Mouse (Mus musculus) R1 (cell line): ENCODE measurements around the gene Fgfr2.
A peak's percentile ranks its signal among the peaks of the same experiment; 100 is the strongest.

Experiments
- DNase-seq: peaks from one replicate; pipeline ENCODE4 v3.0.0-alpha.2; 2018; ENCODE audit warnings: low read depth, low spot score

Fgfr2 gene

GRCm38 (mm10) chr7:132106891-132107290 lies 1016.3 kb downstream of the Fgfr2 start:
- DNase-seq = no peak

- DNase-seq = peak; percentile 60
Observed at GRCm38 (mm10) chr7:132105326-132105725, 1017.8 kb downstream of the Fgfr2 start.

- DNase-seq = no peak
Observed at GRCm38 (mm10) chr7:132098441-132098840, 1024.7 kb downstream of the Fgfr2 start.

- DNase-seq = no peak
Observed at GRCm38 (mm10) chr7:132094666-132095065, 1028.5 kb downstream of the Fgfr2 start.

- no peak for DNase-seq
Observed at GRCm38 (mm10) chr7:132091551-132091950, 1031.6 kb downstream of the Fgfr2 start.

- DNase-seq = no peak
Observed at GRCm38 (mm10) chr7:132088606-132089005, 1034.5 kb downstream of the Fgfr2 start.

GRCm38 (mm10) chr7:132088181-132088580 lies 1035.0 kb downstream of the Fgfr2 start:
- DNase-seq = no peak

- DNase-seq = no peak
Observed at GRCm38 (mm10) chr7:132075825-132076224, 1047.3 kb downstream of the Fgfr2 start.

GRCm38 (mm10) chr7:132074503-132074902 lies 1048.6 kb downstream of the Fgfr2 start:
- no peak for DNase-seq

- no peak for DNase-seq
Observed at GRCm38 (mm10) chr7:132070877-132071625, 1052.1 kb downstream of the Fgfr2 start.

GRCm38 (mm10) chr7:132067951-132068350 lies 1055.2 kb downstream of the Fgfr2 start:
- no peak for DNase-seq

- DNase-seq = no peak
Observed at GRCm38 (mm10) chr7:132067511-132067910, 1055.6 kb downstream of the Fgfr2 start.

GRCm38 (mm10) chr7:132060116-132060515 lies 1063.0 kb downstream of the Fgfr2 start:
- DNase-seq = peak; percentile 11

- DNase-seq = no peak
Observed at GRCm38 (mm10) chr7:132056565-132056964, 1066.6 kb downstream of the Fgfr2 start.

- no peak for DNase-seq
Observed at GRCm38 (mm10) chr7:132046662-132047061, 1076.5 kb downstream of the Fgfr2 start.

GRCm38 (mm10) chr7:132031940-132032531 lies 1091.1 kb downstream of the Fgfr2 start:
- DNase-seq = no peak

- no peak for DNase-seq
Observed at GRCm38 (mm10) chr7:132026671-132027070, 1096.5 kb downstream of the Fgfr2 start.

- no peak for DNase-seq
Observed at GRCm38 (mm10) chr7:132025591-132025990, 1097.6 kb downstream of the Fgfr2 start.

- DNase-seq = no peak
Observed at GRCm38 (mm10) chr7:132015933-132016332, 1107.2 kb downstream of the Fgfr2 start.

- peak; percentile 63 for DNase-seq
Observed at GRCm38 (mm10) chr7:132015193-132015592, 1108.0 kb downstream of the Fgfr2 start.

- no peak for DNase-seq
Observed at GRCm38 (mm10) chr7:132013970-132014369, 1109.2 kb downstream of the Fgfr2 start.

- DNase-seq = no peak
Observed at GRCm38 (mm10) chr7:132012969-132013679, 1110.0 kb downstream of the Fgfr2 start.

GRCm38 (mm10) chr7:132009002-132009401 lies 1114.1 kb downstream of the Fgfr2 start:
- no peak for DNase-seq
